Mouse (Mus musculus) heart, embryonic 15.5 days (tissue): ENCODE data around the gene Ddx5. TPM values are rescaled to one million over a fixed set of nuclear protein-coding genes. Genes with fewer than 3 reads are reported as not detected.
"Not testable (repeated sequence)": the region's sequence is repeated elsewhere in the genome, so short reads cannot be mapped to it uniquely, and the experiment has no call there.

Experiments
- ATAC-seq: fragments of 200-750 bp; cut with Nextera tagmentation; replicated peaks from 2 replicates; pipeline ENCODE4 v1.8.0; 2017; ENCODE audit warnings: low read depth, moderate TSS enrichment; ENCODE audit not compliant: insufficient number of reproducible peaks, insufficient read depth, low FRiP score
- H3K27ac ChIP-seq: fragments of 300-500 bp; sonication (generic); 2 replicates; pipeline ENCODE4 v1.5.1; 2015; ENCODE audit warnings: mild to moderate bottlenecking, inconsistent platforms
- H3K27me3 ChIP-seq: fragments of 300-500 bp; sonication (generic); 2 replicates; pipeline ENCODE4 v1.6.1; 2015; ENCODE audit warnings: inconsistent platforms
- H3K36me3 ChIP-seq: fragments of 300-500 bp; sonication (generic); 2 replicates; pipeline ENCODE4 v1.6.1; 2015; ENCODE audit warnings: mild to moderate bottlenecking, inconsistent platforms
- H3K4me1 ChIP-seq: fragments of 300-500 bp; sonication (generic); replicated peaks from 2 replicates; pipeline ENCODE4 v1.6.1; 2015; ENCODE audit warnings: inconsistent platforms
- H3K4me2 ChIP-seq: fragments of 300-500 bp; sonication (generic); 2 replicates; pipeline ENCODE4 v1.6.1; 2015; ENCODE audit warnings: inconsistent platforms, mild to moderate bottlenecking, moderate library complexity
- H3K4me3 ChIP-seq: fragments of 300-500 bp; sonication (generic); 2 replicates; pipeline ENCODE4 v1.5.1; 2015; ENCODE audit warnings: mild to moderate bottlenecking, inconsistent platforms
- H3K9ac ChIP-seq: fragments of 300-500 bp; sonication (generic); 2 replicates; pipeline ENCODE4 v1.6.1; 2015; ENCODE audit warnings: mild to moderate bottlenecking, inconsistent platforms
- H3K9me3 ChIP-seq: fragments of 300-500 bp; sonication (generic); replicated peaks from 2 replicates; pipeline ENCODE4 v1.6.1; 2016; ENCODE audit warnings: inconsistent platforms
- WGBS: fragments of 180-500 bp; shearing (Covaris S2); methylation state at CpG from one replicate; pipeline ENCODE4 v1.1.7; 2015; ENCODE audit warnings: mixed read lengths; 5-methylcytosine and 5-hydroxymethylcytosine counted together
- microRNA-seq: library from miRNA; unstranded; fragments of <30 nt; microRNA quantifications from one replicate; pipeline ENCODE4, GENCODE M21; 2016
- polyA plus RNA-seq: library from polyadenylated mRNA; unstranded; fragments of >200 nt; fragmentation: Nextera tagmentation; extraction: Ambion mirVana; gene quantifications from 2 replicates; pipeline ENCODE4 v1.2.1, GENCODE M21; 2015

Ddx5 gene
- polyA plus RNA-seq, 1 experiment from 2014 or later, result 192 TPM

- H3K27me3 ChIP-seq, H3K9me3 ChIP-seq, ATAC-seq, H3K27ac ChIP-seq, H3K4me3 ChIP-seq, H3K4me2 ChIP-seq, H3K36me3 ChIP-seq, H3K9ac ChIP-seq: not testable (repeated sequence)
- 85% methylated on average over 5 of the region's 8 CpGs for WGBS
- H3K4me1 ChIP-seq, result peaks cover 11% of the 10 kb centered on the region
These were observed 48.3 kb downstream of the Ddx5 start for GRCm38 (mm10) chr11:106740724-106741123.

GRCm38 (mm10) chr11:106739116-106739515 is 49.9 kb downstream of the Ddx5 start:
- Histone ChIP-seq H3K9ac (no peak overlapping the region), H3K27ac (no peak overlapping the region), H3K9me3 (no peaks in the 10 kb centered on the region), H3K36me3 (no peaks in the 10 kb centered on the region), H3K4me1 (peaks cover 11% of the 10 kb centered on the region), H3K27me3 (no peaks in the 10 kb centered on the region), H3K4me2 (no peak overlapping the region), H3K4me3 (no peak overlapping the region)
- 93% methylated on average over 2 of the region's 2 CpGs for WGBS
- no peak for ATAC-seq

DNA sequence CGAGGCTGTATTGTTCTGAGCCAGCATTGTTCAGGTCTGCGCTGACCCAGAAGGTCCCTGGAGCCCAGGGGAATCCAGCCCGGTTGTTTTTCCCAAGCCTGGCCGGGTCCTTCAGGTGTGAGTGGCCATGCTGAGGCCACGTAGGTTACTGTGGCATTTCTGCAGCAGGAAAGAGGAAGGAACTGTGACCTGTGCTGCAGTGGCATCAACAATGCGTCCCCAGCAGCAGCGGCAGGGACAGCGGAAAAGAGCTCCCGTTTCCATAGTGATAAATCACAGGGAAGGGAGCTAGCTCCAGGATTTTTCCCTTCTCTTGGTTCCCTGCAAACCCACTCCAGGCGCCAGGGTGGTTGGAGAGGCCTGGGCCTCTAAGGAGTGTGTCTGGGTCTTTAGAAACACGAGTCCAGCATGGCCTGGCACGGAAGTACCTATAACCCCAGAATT is 51.8 kb downstream of the Ddx5 start:
- H3K4me2 ChIP-seq, result no peak overlapping the region
- no peaks in the 10 kb centered on the region for H3K27me3 ChIP-seq
- no peak; the same call in 1 of the 2 replicates for ATAC-seq
- 54% methylated on average over 12 of the region's 12 CpGs for WGBS
- H3K4me1 ChIP-seq, result peaks cover 11% of the 10 kb centered on the region
- no peak overlapping the region for H3K4me3 ChIP-seq
- peak overlapping the region; percentile 24 for H3K27ac ChIP-seq
- peak overlapping the region; percentile 10; the same call in 1 of the 2 replicates for H3K9ac ChIP-seq
- no peaks in the 10 kb centered on the region for H3K9me3 ChIP-seq
- no peaks in the 10 kb centered on the region for H3K36me3 ChIP-seq

- no peaks in the 10 kb centered on the region for H3K9me3 ChIP-seq
- H3K4me1 ChIP-seq, result peaks cover 11% of the 10 kb centered on the region
- H3K9ac ChIP-seq, result no peak overlapping the region
- 81% methylated on average over 3 of the region's 3 CpGs for WGBS
- H3K36me3 ChIP-seq, result no peaks in the 10 kb centered on the region
- no peak overlapping the region for H3K4me2 ChIP-seq
- H3K27ac ChIP-seq, result peak overlapping the region; percentile 24
- no peaks in the 10 kb centered on the region for H3K27me3 ChIP-seq
- no peak overlapping the region for H3K4me3 ChIP-seq
- no peak for ATAC-seq
These were observed 52.4 kb downstream of the Ddx5 start for GRCm38 (mm10) chr11:106736614-106737013.

GRCm38 (mm10) chr11:106730714-106731113 is 58.3 kb downstream of the Ddx5 start:
- peak; percentile 68 for ATAC-seq
- Histone ChIP-seq H3K4me3 (no peak overlapping the region), H3K27ac (peak overlapping the region; percentile 81), H3K4me1 (peaks cover 23% of the 10 kb centered on the region), H3K36me3 (no peaks in the 10 kb centered on the region), H3K4me2 (peak overlapping the region; percentile 5; the same call in 1 of the 2 replicates), H3K9me3 (no peaks in the 10 kb centered on the region), H3K27me3 (no peaks in the 10 kb centered on the region), H3K9ac (no peak overlapping the region)
- WGBS, result 12% methylated on average over 4 of the region's 4 CpGs

Small RNAs within 50 kb of the gene (microRNA-seq; reads per million reads assigned to microRNA genes)
- gene Gm25994, result not detected
- gene Mir3064, result 9.7 reads per million, percentile 25 among the genes with 10 or more reads in this experiment

Other genes starting within 250 kb of the Ddx5 start
- 12.0 and 12.7 TPM in 2 replicates for gene Tex2, start 175.8 kb downstream of the Ddx5 start, polyA plus RNA-seq
- 69.2 and 78.7 TPM in 2 replicates for gene Pecam1, start 38.6 kb downstream of the Ddx5 start, polyA plus RNA-seq
- gene Milr1, start 38.0 kb downstream of the Ddx5 start, polyA plus RNA-seq, result 0.88 and 2.6 TPM in 2 replicates
- gene Polg2, start 9.6 kb downstream of the Ddx5 start, polyA plus RNA-seq, result 6.6 and 9.0 TPM in 2 replicates
- 12.7 and 14.8 TPM in 2 replicates for gene Cep95, start 67 bp upstream of the Ddx5 start, polyA plus RNA-seq
- 8.9 and 10.7 TPM in 2 replicates for gene Smurf2, start 131.5 kb upstream of the Ddx5 start, polyA plus RNA-seq
- gene Kpna2, start 210.4 kb upstream of the Ddx5 start, polyA plus RNA-seq, result 231 and 256 TPM in 2 replicates
- gene 1810010H24Rik, start 236.5 kb upstream of the Ddx5 start, polyA plus RNA-seq, result 3.1 and 3.2 TPM in 2 replicates